Mouse (Mus musculus) neural tube, embryonic 13.5 days (tissue): ENCODE results near the gene Cxcl16. TPM values are rescaled to one million over a fixed set of nuclear protein-coding genes. Genes with fewer than 3 reads are reported as not detected.

ENCODE experiments used
- ATAC-seq: fragments of 200-750 bp; cut with Nextera tagmentation; 2 replicates; pipeline ENCODE4 v1.8.0; 2017; ENCODE audit warnings: low read depth, mild to moderate bottlenecking, moderate TSS enrichment, moderate library complexity
- H3K27ac ChIP-seq: fragments of 300-500 bp; sonication (generic); replicated peaks from 2 replicates; pipeline ENCODE4 v1.5.1; 2015; ENCODE audit warnings: moderate library complexity, mild to moderate bottlenecking, inconsistent platforms
- H3K27me3 ChIP-seq: fragments of 300-500 bp; sonication (generic); 2 replicates; pipeline ENCODE4 v1.6.1; 2015; ENCODE audit warnings: mild to moderate bottlenecking, inconsistent platforms
- H3K36me3 ChIP-seq: fragments of 300-500 bp; sonication (generic); 2 replicates; pipeline ENCODE4 v1.6.1; 2015; ENCODE audit warnings: mild to moderate bottlenecking, inconsistent platforms
- H3K4me1 ChIP-seq: fragments of 300-500 bp; sonication (generic); replicated peaks from 2 replicates; pipeline ENCODE4 v1.6.1; 2015; ENCODE audit warnings: inconsistent platforms
- H3K4me2 ChIP-seq: fragments of 300-500 bp; sonication (generic); 2 replicates; pipeline ENCODE4 v1.6.1; 2015; ENCODE audit warnings: inconsistent platforms, mild to moderate bottlenecking, moderate library complexity
- H3K4me3 ChIP-seq: fragments of 300-500 bp; sonication (generic); 2 replicates; pipeline ENCODE4 v1.5.1; 2015; ENCODE audit warnings: mild to moderate bottlenecking, inconsistent platforms
- H3K9ac ChIP-seq: fragments of 300-500 bp; sonication (generic); 2 replicates; pipeline ENCODE4 v1.6.1; 2015; ENCODE audit warnings: moderate library complexity, mild to moderate bottlenecking, inconsistent platforms
- H3K9me3 ChIP-seq: fragments of 300-500 bp; sonication (generic); 2 replicates; pipeline ENCODE4 v1.6.1; 2016; ENCODE audit warnings: inconsistent platforms
- WGBS: fragments of 180-500 bp; shearing (Covaris S2); methylation state at CpG from one replicate; pipeline ENCODE4 v1.1.7; 2015; 5-methylcytosine and 5-hydroxymethylcytosine counted together
- polyA plus RNA-seq: library from polyadenylated mRNA; unstranded; fragments of >200 nt; fragmentation: Nextera tagmentation; extraction: Ambion mirVana; gene quantifications from 2 replicates; pipeline ENCODE4 v1.2.1, GENCODE M21; 2015

Cxcl16 gene
- polyA plus RNA-seq, 1 experiment from 2014 or later: 8.9 TPM

- no peak overlapping the region for H3K4me3 ChIP-seq
- 88% methylated on average over 1 of the region's 1 CpGs for WGBS
- H3K27ac ChIP-seq: no peak overlapping the region
- H3K4me2 ChIP-seq: no peak overlapping the region
- peaks cover 6% of the 10 kb centered on the region for H3K4me1 ChIP-seq
- no peak for ATAC-seq
- no peak overlapping the region for H3K9ac ChIP-seq
- no peaks in the 10 kb centered on the region for H3K27me3 ChIP-seq
- H3K36me3 ChIP-seq: peaks cover 2% of the 10 kb centered on the region; the same call in 1 of the 2 replicates
- H3K9me3 ChIP-seq: no peaks in the 10 kb centered on the region
These were observed 12.4 kb downstream of the Cxcl16 start for GRCm38 (mm10) chr11:70447373-70447772.

- 49% methylated on average over 3 of the region's 3 CpGs for WGBS
- Histone ChIP-seq H3K4me2 (no peak overlapping the region), H3K27me3 (no peaks in the 10 kb centered on the region), H3K4me3 (no peak overlapping the region), H3K4me1 (0 out of 2 replicates have a peak, but pooled peaks cover 3% of the 10 kb centered on the region), H3K36me3 (peaks cover 8% of the 10 kb centered on the region), H3K27ac (no peak overlapping the region), H3K9me3 (no peaks in the 10 kb centered on the region), H3K9ac (no peak overlapping the region)
- ATAC-seq: no peak
These were observed 13.0 kb downstream of the Cxcl16 start for GRCm38 (mm10) chr11:70446756-70447155.

- Histone ChIP-seq H3K4me1 (no peaks in the 10 kb centered on the region), H3K9ac (no peak overlapping the region), H3K27me3 (no peaks in the 10 kb centered on the region), H3K4me2 (no peak overlapping the region), H3K27ac (no peak overlapping the region), H3K36me3 (peaks cover 27% of the 10 kb centered on the region), H3K9me3 (no peaks in the 10 kb centered on the region), H3K4me3 (no peak overlapping the region)
- 82% methylated on average over 6 of the region's 6 CpGs for WGBS
- no peak for ATAC-seq
These were observed 15.1 kb downstream of the Cxcl16 start for GRCm38 (mm10) chr11:70444667-70445066.

GRCm38 (mm10) chr11:70443964-70444363, 15.8 kb downstream of the Cxcl16 start:
- Histone ChIP-seq H3K9ac (no peak overlapping the region), H3K27me3 (no peaks in the 10 kb centered on the region), H3K9me3 (no peaks in the 10 kb centered on the region), H3K27ac (no peak overlapping the region), H3K4me2 (no peak overlapping the region), H3K4me3 (no peak overlapping the region), H3K4me1 (no peaks in the 10 kb centered on the region), H3K36me3 (peaks cover 34% of the 10 kb centered on the region)
- WGBS: 83% methylated on average over 3 of the region's 3 CpGs
- no peak for ATAC-seq

GRCm38 (mm10) chr11:70441882-70442281, 17.9 kb downstream of the Cxcl16 start:
- Histone ChIP-seq H3K27me3 (no peaks in the 10 kb centered on the region), H3K4me3 (no peak overlapping the region), H3K4me1 (no peaks in the 10 kb centered on the region), H3K27ac (no peak overlapping the region), H3K4me2 (no peak overlapping the region), H3K9ac (no peak overlapping the region), H3K36me3 (peaks cover 55% of the 10 kb centered on the region), H3K9me3 (no peaks in the 10 kb centered on the region)
- ATAC-seq: no peak
- WGBS: 93% methylated on average over 7 of the region's 7 CpGs

- Histone ChIP-seq H3K4me1 (no peaks in the 10 kb centered on the region), H3K36me3 (peaks cover 68% of the 10 kb centered on the region), H3K4me3 (no peak overlapping the region), H3K27me3 (no peaks in the 10 kb centered on the region), H3K4me2 (no peak overlapping the region), H3K27ac (no peak overlapping the region), H3K9ac (no peak overlapping the region), H3K9me3 (no peaks in the 10 kb centered on the region)
- ATAC-seq: no peak
- WGBS: 95% methylated on average over 4 of the region's 4 CpGs
These were observed 19.1 kb downstream of the Cxcl16 start for GRCm38 (mm10) chr11:70440637-70441036.

GRCm38 (mm10) chr11:70438728-70439374, 20.9 kb downstream of the Cxcl16 start:
- no peak for ATAC-seq

GRCm38 (mm10) chr11:70437426-70437825, 22.4 kb downstream of the Cxcl16 start:
- no peaks in the 10 kb centered on the region for H3K9me3 ChIP-seq
- no peak for ATAC-seq
- no peak overlapping the region for H3K4me2 ChIP-seq
- H3K4me3 ChIP-seq: no peak overlapping the region
- H3K36me3 ChIP-seq: peaks cover 67% of the 10 kb centered on the region
- H3K27me3 ChIP-seq: no peaks in the 10 kb centered on the region
- WGBS: 83% methylated on average over 6 of the region's 6 CpGs
- H3K27ac ChIP-seq: no peak overlapping the region
- peaks cover 24% of the 10 kb centered on the region for H3K4me1 ChIP-seq
- no peak overlapping the region for H3K9ac ChIP-seq

More at GRCm38 (mm10) chr11:70438728-70439374, 20.9 kb downstream of the Cxcl16 start:
- no peak overlapping the region for H3K9ac ChIP-seq
- H3K4me3 ChIP-seq: no peak overlapping the region
- no peak overlapping the region for H3K27ac ChIP-seq
- H3K27me3 ChIP-seq: no peaks in the 10 kb centered on the region
- H3K36me3 ChIP-seq: peaks cover 68% of the 10 kb centered on the region
- no peaks in the 10 kb centered on the region for H3K9me3 ChIP-seq
- peaks cover 14% of the 10 kb centered on the region for H3K4me1 ChIP-seq
- 91% methylated on average over 7 of the region's 7 CpGs for WGBS
- H3K4me2 ChIP-seq: no peak overlapping the region

- Histone ChIP-seq H3K9me3 (no peaks in the 10 kb centered on the region), H3K4me2 (no peak overlapping the region), H3K27me3 (no peaks in the 10 kb centered on the region), H3K4me3 (no peak overlapping the region), H3K4me1 (peaks cover 36% of the 10 kb centered on the region), H3K27ac (no peak overlapping the region), H3K9ac (peak overlapping the region; percentile 13; the same call in 1 of the 2 replicates), H3K36me3 (peaks cover 49% of the 10 kb centered on the region)
- ATAC-seq: no peak
- WGBS: 82% methylated on average over 5 of the region's 5 CpGs
These were observed 24.3 kb downstream of the Cxcl16 start for GRCm38 (mm10) chr11:70435476-70435875.

GRCm38 (mm10) chr11:70433951-70434350, 25.8 kb downstream of the Cxcl16 start:
- H3K4me2 ChIP-seq: peak overlapping the region; percentile 69
- peaks cover 36% of the 10 kb centered on the region for H3K4me1 ChIP-seq
- 88% methylated on average over 3 of the region's 3 CpGs for WGBS
- no peak overlapping the region for H3K27ac ChIP-seq
- peaks cover 33% of the 10 kb centered on the region for H3K36me3 ChIP-seq
- H3K9ac ChIP-seq: peak overlapping the region; percentile 88
- ATAC-seq: no peak
- H3K27me3 ChIP-seq: no peaks in the 10 kb centered on the region
- peak overlapping the region; percentile 76 for H3K4me3 ChIP-seq
- H3K9me3 ChIP-seq: no peaks in the 10 kb centered on the region

- Histone ChIP-seq H3K4me3 (peak overlapping the region; percentile 76), H3K9ac (peak overlapping the region; percentile 88), H3K9me3 (no peaks in the 10 kb centered on the region), H3K27ac (no peak overlapping the region), H3K27me3 (no peaks in the 10 kb centered on the region), H3K4me1 (peaks cover 36% of the 10 kb centered on the region), H3K36me3 (peaks cover 29% of the 10 kb centered on the region), H3K4me2 (peak overlapping the region; percentile 69)
- 82% methylated on average over 1 of the region's 1 CpGs for WGBS
- no peak for ATAC-seq
These were observed 26.2 kb downstream of the Cxcl16 start for GRCm38 (mm10) chr11:70433569-70433943.

GRCm38 (mm10) chr11:70432895-70433568, 26.8 kb downstream of the Cxcl16 start:
- Histone ChIP-seq H3K36me3 (peaks cover 24% of the 10 kb centered on the region), H3K4me2 (peak overlapping the region; percentile 69), H3K27me3 (no peaks in the 10 kb centered on the region), H3K9me3 (no peaks in the 10 kb centered on the region), H3K9ac (peak overlapping the region; percentile 88), H3K4me3 (peak overlapping the region; percentile 76), H3K4me1 (peaks cover 36% of the 10 kb centered on the region), H3K27ac (peak overlapping the region; percentile 95)
- 8% methylated on average over 15 of the region's 15 CpGs for WGBS
- ATAC-seq: peak; percentile 62
